Mouse (Mus musculus): ENCODE results near the gene Spdya. TPM values are rescaled to one million over a fixed set of nuclear protein-coding genes. Genes with fewer than 3 reads are reported as not detected.

Gene Spdya
- polyA plus RNA-seq (2012; rRNA removed): 0.02 and 0.06 TPM in 2 replicates

GRCm38 (mm10) chr17:71551757-71552451 lies at the start of gene Spdya:
Spdya (plus strand) TSS chr17:71552061.

GRCm38 (mm10) chr17:71526711-71527564 lies 24.9 kb upstream of the Spdya start, which contains the start of gene Ndc80:
Ndc80 (minus strand) TSS chr17:71526857.

GRCm38 (mm10) chr17:71615638-71616318 lies 63.9 kb downstream of the Spdya start, which contains the start of gene Wdr43:
Wdr43 (plus strand) TSS chr17:71615895.

Other genes starting within 250 kb of the Spdya start
- 9.3 and 9.5 TPM in 2 replicates for gene Emilin2, start 240.1 kb upstream of the Spdya start, polyA plus RNA-seq (2012; rRNA removed)
- gene Gm4707, start 92.1 kb upstream of the Spdya start, polyA plus RNA-seq (2012; rRNA removed): 0.24 and 0.30 TPM in 2 replicates
- gene Smchd1, start 76.7 kb upstream of the Spdya start, polyA plus RNA-seq (2012; rRNA removed): 12.7 and 13.8 TPM in 2 replicates
- gene Ndc80, start 25.2 kb upstream of the Spdya start, polyA plus RNA-seq (2012; rRNA removed): 7.2 and 7.5 TPM in 2 replicates
- 12.5 and 15.4 TPM in 2 replicates for gene Wdr43, start 63.8 kb downstream of the Spdya start, polyA plus RNA-seq (2012; rRNA removed)
- 0.03 and 0.05 TPM in 2 replicates for gene Togaram2, start 121.2 kb downstream of the Spdya start, polyA plus RNA-seq (2012; rRNA removed)
- gene Pcare, start 200.8 kb downstream of the Spdya start, polyA plus RNA-seq (2012; rRNA removed): 0.01 TPM in 2 replicates
- 0.44 and 0.53 TPM in 2 replicates for gene Clip4, start 216.4 kb downstream of the Spdya start, polyA plus RNA-seq (2012; rRNA removed)

Data from liver, embryonic 18 days (tissue).